Mouse (Mus musculus) embryonic facial prominence, embryonic 14.5 days (tissue): Measurements from ENCODE around the gene Gm20388. TPM values are rescaled to one million over a fixed set of nuclear protein-coding genes. Genes with fewer than 3 reads are reported as not detected.

Source experiments
- ATAC-seq: fragments of 200-750 bp; cut with Nextera tagmentation; 2 replicates; pipeline ENCODE4 v1.8.0; 2017; ENCODE audit warnings: low read depth, moderate number of reproducible peaks, moderate TSS enrichment
- DNase-seq: peaks from one replicate; pipeline ENCODE4 v3.0.0-alpha.2; 2015; ENCODE audit warnings: low spot score
- H3K27ac ChIP-seq: fragments of 300-500 bp; sonication (generic); replicated peaks from 2 replicates; pipeline ENCODE4 v1.5.1; 2014; ENCODE audit warnings: low read depth, mild to moderate bottlenecking, low read length, moderate library complexity
- H3K27me3 ChIP-seq: fragments of 300-500 bp; sonication (generic); replicated peaks from 2 replicates; pipeline ENCODE4 v1.6.1; 2014; ENCODE audit warnings: low read length; ENCODE audit not compliant: control insufficient read depth, insufficient read depth
- H3K36me3 ChIP-seq: fragments of 300-500 bp; sonication (generic); 2 replicates; pipeline ENCODE4 v1.6.1; 2014; ENCODE audit warnings: low read length, mixed read lengths; ENCODE audit not compliant: control insufficient read depth, insufficient read depth
- H3K4me1 ChIP-seq: fragments of 300-500 bp; sonication (generic); 2 replicates; pipeline ENCODE4 v1.6.1; 2014; ENCODE audit warnings: antibody characterized with exemption, low read length; ENCODE audit not compliant: control insufficient read depth, insufficient read depth
- H3K4me2 ChIP-seq: fragments of 300-500 bp; sonication (generic); 2 replicates; pipeline ENCODE4 v1.6.1; 2014; ENCODE audit warnings: low read depth, mild to moderate bottlenecking, low read length, moderate library complexity, mixed read lengths
- H3K4me3 ChIP-seq: fragments of 300-500 bp; sonication (generic); 2 replicates; pipeline ENCODE4 v1.5.1; 2014; ENCODE audit warnings: low read depth, mild to moderate bottlenecking, low read length
- H3K9ac ChIP-seq: fragments of 300-500 bp; sonication (generic); 2 replicates; pipeline ENCODE4 v1.6.1; 2014; ENCODE audit warnings: low read depth, mild to moderate bottlenecking, low read length, moderate library complexity, mixed read lengths
- H3K9me3 ChIP-seq: fragments of 300-500 bp; sonication (generic); 2 replicates; pipeline ENCODE4 v1.6.1; 2016; ENCODE audit warnings: low read length; ENCODE audit not compliant: control insufficient read depth
- WGBS: fragments of 180-500 bp; shearing (Covaris S2); extraction: QIAGEN DNeasy Blood & Tissue Kit; methylation state at CpG from one replicate; pipeline ENCODE4 v1.1.7; 2014; 5-methylcytosine and 5-hydroxymethylcytosine counted together
- polyA plus RNA-seq: library from polyadenylated mRNA; unstranded; fragments of >200 nt; fragmentation: Nextera tagmentation; extraction: Ambion mirVana; gene quantifications from 2 replicates; pipeline ENCODE4 v1.2.1, GENCODE M21; 2014

The Gm20388 gene
- polyA plus RNA-seq, 1 experiment from 2014 or later: not detected

GRCm38 (mm10) chr8:124340360-124341068, 4429.9 kb downstream of the Gm20388 start:
- no peak overlapping the region for H3K9ac ChIP-seq
- DNase-seq: peak; percentile 21
- no peaks in the 10 kb centered on the region for H3K9me3 ChIP-seq
- no peak overlapping the region for H3K4me2 ChIP-seq
- no peak overlapping the region for H3K4me3 ChIP-seq
- peaks cover 85% of the 10 kb centered on the region for H3K36me3 ChIP-seq
- ATAC-seq: peak; percentile 44; the same call in 1 of the 2 replicates
- no peak overlapping the region for H3K27ac ChIP-seq
- WGBS: 64% methylated on average over 17 of the region's 17 CpGs
- no peaks in the 10 kb centered on the region for H3K4me1 ChIP-seq
- no peaks in the 10 kb centered on the region for H3K27me3 ChIP-seq

- no peak for DNase-seq
- ATAC-seq: no peak
- WGBS: 92% methylated on average over 15 of the region's 15 CpGs
- H3K4me1 ChIP-seq: no peaks in the 10 kb centered on the region
- peaks cover 60% of the 10 kb centered on the region for H3K36me3 ChIP-seq
- H3K27ac ChIP-seq: no peak overlapping the region
- no peak overlapping the region for H3K4me2 ChIP-seq
- H3K9ac ChIP-seq: no peak overlapping the region
- no peaks in the 10 kb centered on the region for H3K27me3 ChIP-seq
- no peaks in the 10 kb centered on the region for H3K9me3 ChIP-seq
- H3K4me3 ChIP-seq: no peak overlapping the region
Measured at GRCm38 (mm10) chr8:124343151-124343550, 4432.5 kb downstream of the Gm20388 start.

- DNase-seq: no peak
- 89% methylated on average over 12 of the region's 12 CpGs for WGBS
- ATAC-seq: no peak
- Histone ChIP-seq H3K27ac (no peak overlapping the region), H3K27me3 (no peaks in the 10 kb centered on the region), H3K4me2 (no peak overlapping the region), H3K4me3 (no peak overlapping the region), H3K9me3 (no peaks in the 10 kb centered on the region), H3K9ac (no peak overlapping the region), H3K4me1 (no peaks in the 10 kb centered on the region), H3K36me3 (peaks cover 52% of the 10 kb centered on the region)
Measured at GRCm38 (mm10) chr8:124343991-124344390, 4433.4 kb downstream of the Gm20388 start.

- H3K4me3 ChIP-seq: no peak overlapping the region
- no peaks in the 10 kb centered on the region for H3K27me3 ChIP-seq
- no peak overlapping the region for H3K4me2 ChIP-seq
- H3K9me3 ChIP-seq: no peaks in the 10 kb centered on the region
- no peak overlapping the region for H3K27ac ChIP-seq
- WGBS: 84% methylated on average over 10 of the region's 10 CpGs
- ATAC-seq (no peak), DNase-seq (no peak)
- H3K4me1 ChIP-seq: no peaks in the 10 kb centered on the region
- no peak overlapping the region for H3K9ac ChIP-seq
- H3K36me3 ChIP-seq: peaks cover 43% of the 10 kb centered on the region; the same call in 1 of the 2 replicates
Measured at GRCm38 (mm10) chr8:124345098-124345497, 4434.5 kb downstream of the Gm20388 start.

GRCm38 (mm10) chr8:124346852-124347523, 4436.3 kb downstream of the Gm20388 start:
- DNase-seq (peak; percentile 68), ATAC-seq (peak; percentile 61; the same call in 1 of the 2 replicates)
- Histone ChIP-seq H3K27me3 (no peaks in the 10 kb centered on the region), H3K27ac (no peak overlapping the region), H3K9ac (no peak overlapping the region), H3K9me3 (no peaks in the 10 kb centered on the region), H3K4me2 (peak overlapping the region; percentile 25), H3K4me3 (no peak overlapping the region), H3K36me3 (peaks cover 33% of the 10 kb centered on the region; the same call in 1 of the 2 replicates), H3K4me1 (no peaks in the 10 kb centered on the region)
- 39% methylated on average over 19 of the region's 19 CpGs for WGBS

GRCm38 (mm10) chr8:124348087-124348486, 4437.4 kb downstream of the Gm20388 start:
- DNase-seq: no peak
- Histone ChIP-seq H3K27me3 (no peaks in the 10 kb centered on the region), H3K27ac (no peak overlapping the region), H3K36me3 (peaks cover 23% of the 10 kb centered on the region; the same call in 1 of the 2 replicates), H3K4me1 (no peaks in the 10 kb centered on the region), H3K4me2 (no peak overlapping the region), H3K9me3 (no peaks in the 10 kb centered on the region), H3K4me3 (no peak overlapping the region), H3K9ac (no peak overlapping the region)
- no peak for ATAC-seq
- WGBS: 46% methylated on average over 1 of the region's 1 CpGs

GRCm38 (mm10) chr8:124349663-124350062, 4439.0 kb downstream of the Gm20388 start:
- Histone ChIP-seq H3K4me1 (no peaks in the 10 kb centered on the region), H3K4me3 (no peak overlapping the region), H3K27me3 (no peaks in the 10 kb centered on the region), H3K27ac (no peak overlapping the region), H3K9me3 (no peaks in the 10 kb centered on the region), H3K4me2 (no peak overlapping the region), H3K9ac (no peak overlapping the region), H3K36me3 (peaks cover 7% of the 10 kb centered on the region; the same call in 1 of the 2 replicates)
- ATAC-seq (peak; percentile 38), DNase-seq (peak; percentile 59)
- 38% methylated on average over 7 of the region's 7 CpGs for WGBS

GRCm38 (mm10) chr8:124351636-124352035, 4441.0 kb downstream of the Gm20388 start:
- Histone ChIP-seq H3K36me3 (no peaks in the 10 kb centered on the region), H3K9ac (no peak overlapping the region), H3K4me3 (no peak overlapping the region), H3K4me1 (no peaks in the 10 kb centered on the region), H3K4me2 (no peak overlapping the region), H3K27ac (no peak overlapping the region), H3K9me3 (no peaks in the 10 kb centered on the region), H3K27me3 (no peaks in the 10 kb centered on the region)
- DNase-seq: no peak
- no peak for ATAC-seq
- WGBS: 69% methylated on average over 5 of the region's 5 CpGs
